Mouse (Mus musculus) testis, adult 2 months (tissue): Measurements from ENCODE around the gene Tcea3.

Experiments used
- CTCF ChIP-seq: fragments of 200-500 bp; IDR thresholded peaks from 2 replicates; pipeline ENCODE4 v1.5.1; 2012; ENCODE audit warnings: low read depth, mild to moderate bottlenecking, inconsistent platforms, low read length, moderate library complexity; ENCODE audit not compliant: control insufficient read depth, insufficient read depth, insufficient replicate concordance
- POLR2A ChIP-seq: fragments of 200-500 bp; IDR thresholded peaks from 2 replicates; pipeline ENCODE4 v1.6.1; 2012; ENCODE audit warnings: low read depth, mild to moderate bottlenecking, inconsistent platforms, low read length, moderate library complexity; ENCODE audit not compliant: control insufficient read depth

DNA sequence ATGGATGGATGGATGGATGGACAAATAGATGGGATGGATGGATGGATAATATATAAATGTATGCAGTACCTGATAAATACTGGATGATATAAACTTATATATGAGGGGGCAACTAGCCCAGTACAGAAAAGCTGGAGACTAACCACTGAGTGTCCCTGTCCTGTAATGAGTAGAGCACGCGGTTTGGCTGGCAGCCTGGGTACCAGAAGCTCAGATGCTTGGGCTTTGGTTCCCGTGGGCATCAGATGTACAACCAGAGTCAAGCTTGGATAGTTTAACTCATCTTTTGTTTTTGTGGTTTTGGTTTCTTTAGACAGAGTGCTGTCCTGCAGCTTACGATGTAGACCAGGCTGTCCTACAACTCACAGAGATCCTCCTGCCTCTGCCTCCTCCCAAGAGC lies 16.0 kb downstream of the Tcea3 start:
- no peak for TF ChIP-seq CTCF
- no peak for TF ChIP-seq POLR2A
